Mouse (Mus musculus): ENCODE measurements at regions not wholly inside any gene's neighbourhood (a gene's known extent, or its start where the extent isn't known, plus 50 kb on each side); places are given as distances from the start of the nearest gene placed in this dataset.

DNA sequence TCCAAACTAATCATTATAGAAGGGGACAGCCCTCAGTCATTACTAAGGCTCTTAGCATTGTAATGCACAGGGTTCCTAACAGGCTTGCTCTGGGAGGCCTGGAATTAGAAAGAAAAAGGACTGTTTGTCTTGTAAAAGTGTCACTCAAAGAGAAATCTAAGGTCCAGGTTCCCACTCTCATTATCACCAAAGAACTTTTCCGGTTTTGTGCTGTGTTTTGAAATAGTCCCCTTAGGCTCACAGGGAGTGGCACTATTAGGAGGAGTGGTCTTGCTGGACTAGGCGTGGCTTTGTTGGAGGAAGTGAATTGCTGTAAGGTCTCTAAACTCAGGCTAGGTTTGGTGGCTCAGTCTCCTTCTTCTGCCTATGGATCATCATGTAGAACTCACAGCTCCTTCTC is 161.9 kb upstream of the Ofcc1 start:
- TF ChIP-seq CTCF (IDR thresholded peaks at IDR 0.05) (no peak), EP300 (IDR thresholded peaks at IDR 0.05; ENCODE audit: insufficient read depth, low read depth, low read length) (no peak), POLR2A (IDR thresholded peaks at IDR 0.05; ENCODE audit: insufficient read depth, low read depth, low read length) (no peak)
